Mouse (Mus musculus) bone marrow, adult 2 months (tissue): ENCODE measurements at regions not wholly inside any gene's neighbourhood (a gene's known extent, or its start where the extent isn't known, plus 50 kb on each side); places are given as distances from the start of the nearest gene placed in this dataset.

Experiments
- CTCF ChIP-seq: fragments of 200-500 bp; IDR thresholded peaks from 2 replicates; pipeline ENCODE4 v1.5.1; 2011; ENCODE audit warnings: low read length, control low read depth; ENCODE audit not compliant: control insufficient read depth, insufficient read depth
- POLR2A ChIP-seq: fragments of 200-500 bp; IDR thresholded peaks from 2 replicates; pipeline ENCODE4 v1.6.1; 2011; ENCODE audit warnings: low read depth, mild to moderate bottlenecking, control low read depth, low read length, borderline replicate concordance; ENCODE audit not compliant: control insufficient read depth

GRCm38 (mm10) chr8:91961696-91962095, 159.8 kb upstream of the Irx3 start:
- TF ChIP-seq CTCF (no peak), POLR2A (no peak)
